Mouse (Mus musculus): ENCODE measurements around the gene Ggt6.

Ggt6 gene

GRCm38 (mm10) chr11:72434963-72435693 is at the start of gene Ggt6:
Gene Ggt6, plus strand, starts transcription at chr11:72435526.
- DNase-seq = peak; percentile 77

GRCm38 (mm10) chr11:72388113-72388529 is 47.2 kb upstream of the Ggt6 start:
- DNase-seq = no peak

GRCm38 (mm10) chr11:72389407-72390142 is 45.8 kb upstream of the Ggt6 start:
- DNase-seq = no peak

DNA sequence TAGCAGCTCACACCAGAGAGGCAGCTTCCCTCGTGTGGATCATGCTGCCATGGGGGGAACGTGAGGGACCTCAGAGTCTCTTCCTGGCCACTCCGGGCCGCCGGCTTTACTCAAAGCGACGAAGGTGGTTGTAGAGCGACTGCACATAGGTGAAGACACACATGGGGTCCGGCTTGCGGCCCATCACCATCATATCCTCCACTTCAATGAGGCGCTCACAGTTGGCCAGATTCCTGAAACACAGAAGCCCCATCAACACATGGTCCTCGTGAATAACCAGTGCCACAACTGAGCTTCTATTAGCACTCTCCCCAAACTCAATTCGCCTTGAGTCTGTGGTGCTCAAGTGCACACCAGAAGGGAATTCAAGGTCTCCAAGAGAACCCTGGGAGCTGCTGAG is 44.1 kb upstream of the Ggt6 start:
- DNase-seq = no peak

- no peak for DNase-seq
Measured at GRCm38 (mm10) chr11:72393243-72393642, 42.1 kb upstream of the Ggt6 start.

- DNase-seq = peak; percentile 73
Measured at GRCm38 (mm10) chr11:72393669-72394068, 41.7 kb upstream of the Ggt6 start.

DNA sequence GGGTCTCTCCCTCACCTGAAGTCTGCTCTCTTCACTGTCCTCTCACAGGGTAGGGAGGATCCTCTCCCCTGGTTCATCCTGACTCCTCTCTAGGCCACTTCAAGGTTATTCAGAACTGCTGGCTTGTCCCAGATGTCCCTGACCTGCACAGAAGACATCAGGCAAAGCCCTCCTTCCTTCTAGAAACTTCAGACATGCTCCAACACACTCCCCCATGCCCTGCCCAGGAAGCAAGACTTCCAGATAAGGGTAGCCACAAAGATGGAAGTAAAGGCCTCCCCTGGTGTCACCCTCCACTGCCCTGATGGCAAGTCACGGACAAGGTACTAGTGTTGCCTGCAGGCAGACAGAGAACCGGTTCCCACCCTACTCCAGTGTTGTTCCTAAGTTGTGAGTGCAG is 40.6 kb upstream of the Ggt6 start:
- no peak for DNase-seq

GRCm38 (mm10) chr11:72395652-72396051 is 39.7 kb upstream of the Ggt6 start:
- DNase-seq = no peak

- DNase-seq = peak; percentile 42
Measured at GRCm38 (mm10) chr11:72396621-72397020, 38.7 kb upstream of the Ggt6 start.

DNA sequence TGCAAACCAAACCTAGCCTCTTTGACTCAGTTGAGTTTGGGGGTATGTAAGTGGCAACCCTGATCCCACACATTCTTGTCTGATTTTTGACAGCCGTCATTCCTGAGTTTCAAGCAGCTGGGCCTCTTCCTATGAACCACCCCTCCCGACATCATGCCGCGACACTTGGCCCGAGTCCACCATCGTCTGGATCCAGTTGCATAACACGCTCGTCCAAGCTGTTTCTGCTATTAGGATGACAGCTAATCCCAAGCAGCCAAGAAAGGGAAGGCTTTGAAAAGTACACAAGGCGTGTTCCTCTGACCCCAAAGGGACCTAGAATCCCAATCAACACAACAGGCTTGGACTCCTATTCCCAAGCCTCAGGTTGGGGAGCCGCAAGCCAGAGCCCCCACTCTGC is 38.3 kb upstream of the Ggt6 start:
- peak; percentile 85 for DNase-seq

GRCm38 (mm10) chr11:72397811-72398525 is 37.4 kb upstream of the Ggt6 start:
- DNase-seq = no peak

DNA sequence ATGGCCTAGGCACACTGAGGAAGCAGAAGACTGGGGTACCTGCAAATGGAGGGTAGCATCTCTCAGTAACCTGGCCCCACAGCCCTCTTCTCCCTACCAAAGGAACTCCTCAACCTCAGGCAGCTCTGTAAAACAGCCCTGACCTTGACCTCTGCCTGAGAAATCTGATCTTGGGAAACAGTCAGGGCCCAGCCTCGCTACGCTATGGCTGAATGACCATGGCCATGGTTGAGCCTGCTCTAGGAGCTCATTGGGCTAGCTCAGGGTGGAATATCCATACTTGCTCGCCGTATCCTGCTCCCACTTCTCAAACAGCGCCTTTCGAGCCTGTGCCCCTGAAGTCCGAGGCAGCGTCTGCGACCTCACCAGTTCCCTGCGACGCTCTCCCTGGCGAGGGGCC is 34.3 kb upstream of the Ggt6 start:
- DNase-seq = peak; percentile 53

DNA sequence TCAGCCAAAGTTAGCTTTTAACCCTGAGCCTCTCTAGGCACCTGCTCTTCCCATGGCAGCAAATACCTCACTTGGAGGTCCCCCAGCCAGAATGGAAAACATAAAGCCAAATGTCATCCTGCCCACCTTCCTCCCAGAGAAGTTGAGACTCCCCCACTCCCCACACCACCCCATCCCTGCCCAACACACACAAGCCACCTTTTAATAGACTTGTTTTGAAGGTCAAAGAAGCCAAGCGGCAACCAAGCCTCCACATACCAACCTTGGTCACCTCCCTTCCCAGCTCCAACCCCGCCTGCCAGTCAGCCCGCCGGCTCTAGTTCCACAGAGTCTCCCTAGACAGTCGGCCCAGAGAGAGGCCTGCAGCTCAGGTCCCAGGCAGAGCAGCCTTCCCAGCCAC is 33.3 kb upstream of the Ggt6 start:
- peak; percentile 71 for DNase-seq

GRCm38 (mm10) chr11:72402969-72403368 is 32.4 kb upstream of the Ggt6 start:
- DNase-seq = no peak

DNA sequence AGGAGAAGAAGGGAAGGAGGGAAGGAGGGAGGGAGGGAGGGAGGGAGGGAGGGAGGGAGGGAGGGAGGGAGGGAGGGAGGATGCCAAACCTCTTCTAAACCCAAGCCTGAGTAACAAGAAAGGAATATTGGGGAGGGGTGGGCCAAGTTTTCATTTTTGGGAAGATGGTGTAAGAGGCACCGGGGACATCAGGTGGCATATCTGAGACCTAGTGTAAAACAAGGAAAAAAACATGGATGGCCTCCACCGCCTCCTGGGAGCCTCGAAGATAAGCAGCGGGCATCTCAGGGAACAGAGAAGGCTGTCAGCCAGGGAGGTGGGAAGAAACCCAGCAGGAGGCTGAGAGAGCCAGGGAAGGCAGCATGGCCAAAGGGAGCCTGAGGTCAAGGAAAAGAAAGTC is 29.8 kb upstream of the Ggt6 start:
- no peak for DNase-seq

DNA sequence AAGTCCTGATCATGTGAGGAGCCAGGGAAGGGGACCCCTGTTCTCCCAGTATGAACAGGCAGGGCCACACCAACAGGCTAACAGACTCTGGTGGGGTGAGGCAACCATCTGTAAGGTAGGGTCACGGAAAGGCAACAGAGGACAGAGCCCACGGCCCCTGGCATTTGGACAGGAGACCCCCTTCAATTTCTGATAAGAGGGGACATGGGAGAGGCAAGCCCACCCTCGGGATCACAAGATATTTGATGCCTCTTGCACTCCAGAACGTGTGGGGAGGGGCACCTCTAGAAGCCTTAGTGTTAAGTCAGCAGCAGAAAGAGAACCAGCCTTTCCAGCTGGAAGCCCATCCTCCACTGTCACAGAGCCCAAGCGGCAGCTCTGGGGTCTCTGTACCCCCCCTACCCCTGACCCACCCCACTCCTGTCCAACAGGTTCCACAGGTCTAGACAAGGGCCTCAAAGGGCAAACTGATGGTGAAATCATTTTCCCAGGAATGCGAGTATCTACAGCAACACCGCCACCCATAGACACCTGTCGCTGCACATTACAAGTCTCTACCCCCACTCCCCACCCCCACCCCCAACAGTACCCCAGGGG is 29.1 kb upstream of the Ggt6 start:
- DNase-seq = no peak

- DNase-seq = no peak
Measured at GRCm38 (mm10) chr11:72407081-72407480, 28.2 kb upstream of the Ggt6 start.

- DNase-seq = no peak
Measured at GRCm38 (mm10) chr11:72407574-72407973, 27.8 kb upstream of the Ggt6 start.

- DNase-seq = no peak
Measured at GRCm38 (mm10) chr11:72408451-72409170, 26.7 kb upstream of the Ggt6 start.

- DNase-seq = no peak
Measured at GRCm38 (mm10) chr11:72409649-72410385, 25.5 kb upstream of the Ggt6 start.

GRCm38 (mm10) chr11:72410521-72411092 is 24.7 kb upstream of the Ggt6 start:
- DNase-seq = peak; percentile 84

All from kidney, postnatal 10 days (tissue).